Mouse (Mus musculus): ENCODE data around the gene Celf2. TPM values are rescaled to one million over a fixed set of nuclear protein-coding genes. Genes with fewer than 3 reads are reported as not detected.

Celf2 gene
- total RNA-seq, 2 experiments from 2014 or later: 67.6 to 79.3 TPM

- TF ChIP-seq CTCF (IDR thresholded peaks at IDR 0.05): no peak
- H3K4me3 ChIP-seq: no peak overlapping the region
- intact Hi-C loops (cut with DNase I): no loop called here
- H3K27ac ChIP-seq: peak overlapping the region; percentile 74
- peak; percentile 32 for DNase-seq
These were observed 267.8 kb downstream of the Celf2 start for GRCm38 (mm10) chr2:7241523-7241941.

- no peak overlapping the region for H3K4me3 ChIP-seq
- intact Hi-C loops (cut with DNase I): no loop called here
- no peak overlapping the region for H3K27ac ChIP-seq
These were observed 272.1 kb downstream of the Celf2 start for GRCm38 (mm10) chr2:7237283-7237682.

GRCm38 (mm10) chr2:7236452-7236851 is 272.9 kb downstream of the Celf2 start:
- no peak overlapping the region for H3K27ac ChIP-seq
- no peak for TF ChIP-seq CTCF (IDR thresholded peaks at IDR 0.05)
- no peak for DNase-seq
- intact Hi-C loops (cut with DNase I): no loop called here
- H3K4me3 ChIP-seq: no peak overlapping the region

More at GRCm38 (mm10) chr2:7237283-7237682, 272.1 kb downstream of the Celf2 start:
- no peak for DNase-seq
- TF ChIP-seq CTCF (IDR thresholded peaks at IDR 0.05): no peak

GRCm38 (mm10) chr2:7235059-7235741 is 274.2 kb downstream of the Celf2 start:
- TF ChIP-seq CTCF (IDR thresholded peaks at IDR 0.05): no peak
- Histone ChIP-seq H3K4me3 (no peak overlapping the region), H3K27ac (no peak overlapping the region)
- intact Hi-C loops (cut with DNase I): no loop called here
- no peak for DNase-seq

- intact Hi-C loops (cut with DNase I): no loop called here
- no peak for DNase-seq
- TF ChIP-seq CTCF (IDR thresholded peaks at IDR 0.05): no peak
- H3K4me3 ChIP-seq: no peak overlapping the region
- no peak overlapping the region for H3K27ac ChIP-seq
These were observed 274.8 kb downstream of the Celf2 start for GRCm38 (mm10) chr2:7234587-7234986.

GRCm38 (mm10) chr2:7233411-7233810 is 276.0 kb downstream of the Celf2 start:
- TF ChIP-seq CTCF (IDR thresholded peaks at IDR 0.05): no peak
- Histone ChIP-seq H3K27ac (no peak overlapping the region), H3K4me3 (no peak overlapping the region)
- intact Hi-C loops (cut with DNase I): no loop called here
- DNase-seq: no peak

GRCm38 (mm10) chr2:7226785-7227184 is 282.6 kb downstream of the Celf2 start:
- H3K27ac ChIP-seq: no peak overlapping the region
- H3K4me3 ChIP-seq: no peak overlapping the region
- intact Hi-C loops (cut with DNase I): no loop called here
- DNase-seq: no peak
- TF ChIP-seq CTCF (IDR thresholded peaks at IDR 0.05): no peak

- DNase-seq: no peak
- TF ChIP-seq CTCF (IDR thresholded peaks at IDR 0.05): no peak
- Histone ChIP-seq H3K27ac (peak overlapping the region; percentile 38), H3K4me3 (no peak overlapping the region)
- intact Hi-C loops (cut with DNase I): no loop called here
These were observed 284.9 kb downstream of the Celf2 start for GRCm38 (mm10) chr2:7224346-7225071.

GRCm38 (mm10) chr2:7223538-7223937 is 285.8 kb downstream of the Celf2 start:
- H3K27ac ChIP-seq: peak overlapping the region; percentile 4; the same call in 1 of the 2 replicates
- intact Hi-C loops (cut with DNase I): no loop called here
- no peak for TF ChIP-seq CTCF (IDR thresholded peaks at IDR 0.05)
- DNase-seq: no peak
- no peak overlapping the region for H3K4me3 ChIP-seq

- TF ChIP-seq CTCF (IDR thresholded peaks at IDR 0.05): no peak
- Histone ChIP-seq H3K27ac (no peak overlapping the region), H3K4me3 (no peak overlapping the region)
- DNase-seq: no peak
- intact Hi-C loops (cut with DNase I): no loop called here
These were observed 286.5 kb downstream of the Celf2 start for GRCm38 (mm10) chr2:7222886-7223285.

GRCm38 (mm10) chr2:7221856-7222255 is 287.5 kb downstream of the Celf2 start:
- no peak for DNase-seq
- no peak for TF ChIP-seq CTCF (IDR thresholded peaks at IDR 0.05)
- Histone ChIP-seq H3K4me3 (no peak overlapping the region), H3K27ac (no peak overlapping the region)
- intact Hi-C loops (cut with DNase I): no loop called here

- TF ChIP-seq CTCF (IDR thresholded peaks at IDR 0.05): no peak
- Histone ChIP-seq H3K4me3 (no peak overlapping the region), H3K27ac (no peak overlapping the region)
- no peak for DNase-seq
- intact Hi-C loops (cut with DNase I): no loop called here
These were observed 291.3 kb downstream of the Celf2 start for GRCm38 (mm10) chr2:7218101-7218500.

GRCm38 (mm10) chr2:7207691-7208504 is 301.5 kb downstream of the Celf2 start:
- no peak overlapping the region for H3K27ac ChIP-seq
- intact Hi-C loops (cut with DNase I): no loop called here
- no peak overlapping the region for H3K4me3 ChIP-seq
- no peak for DNase-seq
- TF ChIP-seq CTCF (IDR thresholded peaks at IDR 0.05): no peak
